Mouse (Mus musculus) forebrain, postnatal 0 days (tissue): ENCODE results near the gene Grid2. TPM values are rescaled to one million over a fixed set of nuclear protein-coding genes. Genes with fewer than 3 reads are reported as not detected.

Experiments
- ATAC-seq: fragments of 200-750 bp; cut with Nextera tagmentation; 2 replicates; pipeline ENCODE4 v1.8.0; 2017; ENCODE audit warnings: mild to moderate bottlenecking, moderate library complexity
- DNase-seq: peaks from one replicate; pipeline ENCODE4 v3.0.0-alpha.2; 2015
- H3K27ac ChIP-seq: fragments of 300-500 bp; sonication (generic); 2 replicates; pipeline ENCODE4 v1.5.1; 2014; ENCODE audit warnings: low read depth, mild to moderate bottlenecking, antibody characterized with exemption, low read length, moderate library complexity, mixed read lengths
- H3K27me3 ChIP-seq: fragments of 300-500 bp; sonication (generic); 2 replicates; pipeline ENCODE4 v1.6.1; 2014; ENCODE audit warnings: mild to moderate bottlenecking, low read length, mixed read lengths; ENCODE audit not compliant: insufficient read depth
- H3K36me3 ChIP-seq: fragments of 300-500 bp; sonication (generic); 2 replicates; pipeline ENCODE4 v1.6.1; 2014; ENCODE audit warnings: mild to moderate bottlenecking, moderate library complexity; ENCODE audit not compliant: insufficient read depth
- H3K4me1 ChIP-seq: fragments of 300-500 bp; sonication (generic); 2 replicates; pipeline ENCODE4 v1.6.1; 2014; ENCODE audit warnings: antibody characterized with exemption; ENCODE audit not compliant: insufficient read depth
- H3K4me2 ChIP-seq: fragments of 300-500 bp; sonication (generic); 2 replicates; pipeline ENCODE4 v1.6.1; 2014; ENCODE audit warnings: low read depth, mild to moderate bottlenecking, moderate library complexity
- H3K4me3 ChIP-seq: fragments of 300-500 bp; sonication (generic); 2 replicates; pipeline ENCODE4 v1.5.1; 2014; ENCODE audit warnings: low read depth, low read length, mixed read lengths
- H3K9ac ChIP-seq: fragments of 300-500 bp; sonication (generic); 2 replicates; pipeline ENCODE4 v1.6.1; 2014; ENCODE audit warnings: mild to moderate bottlenecking
- H3K9me3 ChIP-seq: fragments of 300-500 bp; sonication (generic); 2 replicates; pipeline ENCODE4 v1.6.1; 2016; ENCODE audit warnings: low read length
- CTCF ChIP-seq: sonication (generic); IDR thresholded peaks from 2 replicates; pipeline ENCODE4 v1.5.1; 2016; ENCODE audit warnings: antibody characterized with exemption, control low read depth, low read depth
- WGBS: fragments of 180-500 bp; shearing (Covaris S2); extraction: QIAGEN DNeasy Blood & Tissue Kit; methylation state at CpG from one replicate; pipeline ENCODE4 v1.1.7; 2014; 5-methylcytosine and 5-hydroxymethylcytosine counted together
- polyA plus RNA-seq: library from polyadenylated mRNA; unstranded; fragments of >200 nt; fragmentation: Nextera tagmentation; extraction: Ambion mirVana; gene quantifications from 2 replicates; pipeline ENCODE4 v1.2.1, GENCODE M21; 2015
- total RNA-seq: library from RNA; depleted of rRNA; stranded (reverse); fragments of >200 nt; gene quantifications from 2 replicates; pipeline ENCODE4 v1.2.3, GENCODE M21; 2014

Gene Grid2
- total and polyA plus RNA-seq, 2 experiments from 2014 or later, result 6.2 to 28.9 TPM

DNA sequence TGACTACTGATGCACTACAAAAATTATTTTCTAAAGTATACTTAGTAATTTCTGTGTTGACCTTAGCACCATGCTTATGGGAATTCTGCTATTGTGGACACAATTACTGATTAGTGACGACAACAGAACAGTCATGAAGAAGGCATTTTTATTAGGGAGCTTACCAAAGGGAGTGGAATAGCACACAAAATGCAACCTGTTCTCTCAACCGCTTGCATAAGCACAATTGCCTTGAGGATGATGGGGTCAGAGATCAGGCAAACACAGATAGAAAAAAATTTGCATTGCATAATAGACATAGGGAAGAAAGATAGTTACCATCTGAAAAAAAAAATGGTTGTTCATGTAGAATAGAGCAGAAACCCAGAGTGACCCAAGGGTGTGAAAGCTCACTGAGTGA, 790.4 kb downstream of the Grid2 start:
- no peak overlapping the region for H3K27ac ChIP-seq
- no peaks in the 10 kb centered on the region for H3K4me1 ChIP-seq
- H3K4me2 ChIP-seq, result no peak overlapping the region
- H3K9me3 ChIP-seq, result no peaks in the 10 kb centered on the region
- DNase-seq (no peak), ATAC-seq (no peak)
- no peak for TF ChIP-seq CTCF
- 85% methylated on average over 2 of the region's 2 CpGs for WGBS
- H3K36me3 ChIP-seq, result no peaks in the 10 kb centered on the region
- H3K9ac ChIP-seq, result no peak overlapping the region
- H3K27me3 ChIP-seq, result no peaks in the 10 kb centered on the region
- no peak overlapping the region for H3K4me3 ChIP-seq

DNA sequence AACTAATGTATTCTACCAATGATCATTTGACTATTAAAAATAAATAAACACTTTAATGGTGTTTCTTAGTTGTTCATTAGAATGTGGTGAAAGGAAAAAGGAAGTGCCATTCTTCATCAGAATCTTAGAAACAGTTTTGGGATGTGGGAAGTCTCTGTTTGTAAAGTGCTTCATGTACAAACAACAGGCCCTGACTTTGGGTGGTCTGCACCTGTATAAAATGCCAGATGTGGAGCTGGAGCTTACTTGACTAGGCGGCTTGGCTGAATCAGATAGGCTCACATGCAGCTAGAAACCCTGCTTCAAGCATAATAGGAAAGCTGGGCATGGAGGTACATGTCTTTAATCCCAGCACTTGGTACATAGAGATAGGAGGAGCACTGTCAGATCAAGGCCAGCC, 791.1 kb downstream of the Grid2 start:
- Histone ChIP-seq H3K4me2 (no peak overlapping the region), H3K9me3 (no peaks in the 10 kb centered on the region), H3K27me3 (no peaks in the 10 kb centered on the region), H3K4me1 (no peaks in the 10 kb centered on the region), H3K36me3 (no peaks in the 10 kb centered on the region), H3K9ac (no peak overlapping the region), H3K27ac (no peak overlapping the region), H3K4me3 (no peak overlapping the region)
- no peak for ATAC-seq
- DNase-seq, result no peak
- TF ChIP-seq CTCF, result no peak
- 93% methylated on average over 1 of the region's 1 CpGs for WGBS

DNA sequence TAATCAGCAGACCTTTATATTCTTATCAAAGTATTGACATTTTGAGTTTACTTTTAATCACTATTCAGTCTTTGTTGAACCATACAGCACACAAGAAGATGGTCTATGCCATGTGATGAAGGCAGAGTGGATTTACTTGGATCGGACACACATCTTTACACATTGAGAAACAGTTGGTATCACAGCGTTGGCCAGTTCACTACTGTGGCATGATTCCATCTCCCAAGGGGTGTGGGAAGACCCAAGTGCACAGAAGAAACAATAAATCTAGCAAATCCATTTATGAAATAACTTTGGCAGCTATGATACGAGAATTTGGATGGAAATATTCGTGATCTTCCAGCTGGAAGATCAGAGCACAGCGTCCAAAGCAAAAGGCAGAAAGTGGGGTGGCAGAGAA, 792.3 kb downstream of the Grid2 start:
- Histone ChIP-seq H3K9me3 (no peaks in the 10 kb centered on the region), H3K4me3 (no peak overlapping the region), H3K27ac (no peak overlapping the region), H3K4me2 (no peak overlapping the region), H3K9ac (no peak overlapping the region), H3K4me1 (no peaks in the 10 kb centered on the region), H3K27me3 (no peaks in the 10 kb centered on the region), H3K36me3 (no peaks in the 10 kb centered on the region)
- 63% methylated on average over 5 of the region's 5 CpGs for WGBS
- DNase-seq, result no peak
- ATAC-seq, result peak; percentile 76; the same call in 1 of the 2 replicates
- no peak for TF ChIP-seq CTCF

DNA sequence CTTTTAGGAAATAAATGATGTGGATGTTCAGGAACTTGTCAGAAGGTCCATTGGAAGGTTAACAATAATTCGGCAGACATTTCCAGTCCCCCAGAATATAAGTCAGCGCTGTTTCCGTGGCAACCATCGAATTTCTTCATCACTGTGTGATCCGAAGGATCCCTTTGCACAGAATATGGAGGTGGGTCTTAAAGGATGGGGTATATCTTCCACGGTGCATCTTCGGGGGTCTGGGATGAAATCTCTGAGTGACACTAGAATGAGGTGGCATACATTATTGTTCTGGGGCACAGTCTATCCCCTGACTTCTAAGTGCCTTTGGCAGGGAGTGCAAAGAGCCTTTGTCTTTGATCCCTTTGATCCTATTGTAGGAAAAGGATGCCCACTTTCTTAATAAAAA, 808.2 kb downstream of the Grid2 start:
- ATAC-seq, result peak; percentile 54
- 64% methylated on average over 7 of the region's 7 CpGs for WGBS

DNA sequence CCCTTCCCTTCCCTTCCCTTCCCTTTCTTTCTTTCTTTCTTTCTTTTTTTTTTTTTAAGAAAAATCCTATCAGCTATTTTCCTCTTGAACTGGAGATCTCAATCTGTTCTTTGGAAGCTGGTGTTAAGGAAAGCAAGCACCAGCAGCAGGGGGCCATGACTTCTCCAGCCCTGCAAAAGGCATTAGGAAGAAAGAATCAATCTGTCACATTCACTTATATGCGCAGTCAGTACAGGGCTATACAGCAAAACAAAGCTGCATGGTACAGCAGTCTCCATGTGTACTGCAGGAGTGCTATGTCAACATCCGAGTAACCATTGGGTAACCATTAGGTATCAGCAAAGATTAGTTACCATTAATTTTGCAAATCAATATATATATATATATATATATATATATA, 809.0 kb downstream of the Grid2 start:
- TF ChIP-seq CTCF, result no peak
- DNase-seq, result no peak
- ATAC-seq, result no peak
- H3K4me2 ChIP-seq, result no peak overlapping the region
- no peaks in the 10 kb centered on the region for H3K4me1 ChIP-seq
- no peaks in the 10 kb centered on the region for H3K27me3 ChIP-seq
- no peaks in the 10 kb centered on the region for H3K9me3 ChIP-seq
- no peak overlapping the region for H3K27ac ChIP-seq
- H3K4me3 ChIP-seq, result no peak overlapping the region
- WGBS, result 80% methylated on average over 2 of the region's 2 CpGs
- no peak overlapping the region for H3K9ac ChIP-seq
- no peaks in the 10 kb centered on the region for H3K36me3 ChIP-seq

More for the DNA sequence above, 808.2 kb downstream of the Grid2 start:
- H3K4me1 ChIP-seq, result no peaks in the 10 kb centered on the region
- H3K27me3 ChIP-seq, result no peaks in the 10 kb centered on the region
- no peaks in the 10 kb centered on the region for H3K36me3 ChIP-seq
- H3K9ac ChIP-seq, result no peak overlapping the region
- no peak overlapping the region for H3K4me3 ChIP-seq
- DNase-seq, result peak; percentile 44
- no peak overlapping the region for H3K27ac ChIP-seq
- H3K9me3 ChIP-seq, result no peaks in the 10 kb centered on the region
- H3K4me2 ChIP-seq, result no peak overlapping the region
- no peak for TF ChIP-seq CTCF

DNA sequence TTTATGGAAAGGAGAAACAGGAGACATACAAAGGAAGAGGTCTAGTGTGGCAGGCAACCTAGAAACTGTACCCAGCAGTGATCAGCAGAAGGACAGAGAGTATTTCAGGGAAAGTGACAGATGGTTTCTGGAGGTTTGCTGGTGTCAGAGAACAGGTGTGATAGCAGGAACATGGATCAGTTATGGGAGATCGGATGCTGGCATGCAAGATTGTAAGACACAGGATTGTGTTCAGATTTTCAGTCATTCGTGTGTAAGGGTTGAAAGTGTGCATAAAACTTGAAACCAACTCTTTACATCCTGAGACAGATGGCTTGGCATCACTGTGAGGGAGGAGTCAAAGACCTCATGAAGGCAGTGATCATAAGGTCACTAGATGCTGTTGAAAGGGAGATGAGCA, 817.7 kb downstream of the Grid2 start:
- H3K4me3 ChIP-seq, result no peak overlapping the region
- H3K4me2 ChIP-seq, result no peak overlapping the region
- no peak overlapping the region for H3K27ac ChIP-seq
- H3K27me3 ChIP-seq, result no peaks in the 10 kb centered on the region
- 85% methylated on average over 2 of the region's 2 CpGs for WGBS
- H3K4me1 ChIP-seq, result no peaks in the 10 kb centered on the region
- H3K36me3 ChIP-seq, result no peaks in the 10 kb centered on the region
- DNase-seq (no peak), ATAC-seq (no peak)
- H3K9ac ChIP-seq, result no peak overlapping the region
- no peaks in the 10 kb centered on the region for H3K9me3 ChIP-seq
- TF ChIP-seq CTCF, result no peak

DNA sequence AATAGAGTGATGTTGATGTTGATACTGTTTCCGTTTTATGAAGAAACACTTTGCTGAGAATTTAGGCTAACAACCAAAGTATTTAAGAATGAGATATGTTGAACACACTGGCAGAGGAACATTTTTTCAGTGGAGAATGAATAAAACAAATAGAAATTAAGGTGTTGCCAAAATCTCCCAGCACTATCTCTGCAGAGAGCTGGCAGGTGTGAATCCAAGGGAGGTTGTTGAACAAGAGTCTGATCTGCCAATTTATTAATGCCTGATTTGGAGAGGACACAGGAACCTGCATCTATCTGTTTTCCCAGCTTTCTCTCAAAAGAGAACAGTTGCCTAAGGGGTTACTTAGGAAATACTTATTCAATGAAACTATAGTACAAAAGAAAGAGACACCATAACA, 822.2 kb downstream of the Grid2 start:
- Histone ChIP-seq H3K4me3 (no peak overlapping the region), H3K9ac (no peak overlapping the region), H3K27ac (no peak overlapping the region), H3K9me3 (no peaks in the 10 kb centered on the region), H3K4me2 (no peak overlapping the region), H3K27me3 (no peaks in the 10 kb centered on the region), H3K4me1 (no peaks in the 10 kb centered on the region), H3K36me3 (no peaks in the 10 kb centered on the region)
- TF ChIP-seq CTCF, result no peak
- WGBS, result 83% methylated on average over 1 of the region's 1 CpGs
- ATAC-seq (no peak), DNase-seq (no peak)

DNA sequence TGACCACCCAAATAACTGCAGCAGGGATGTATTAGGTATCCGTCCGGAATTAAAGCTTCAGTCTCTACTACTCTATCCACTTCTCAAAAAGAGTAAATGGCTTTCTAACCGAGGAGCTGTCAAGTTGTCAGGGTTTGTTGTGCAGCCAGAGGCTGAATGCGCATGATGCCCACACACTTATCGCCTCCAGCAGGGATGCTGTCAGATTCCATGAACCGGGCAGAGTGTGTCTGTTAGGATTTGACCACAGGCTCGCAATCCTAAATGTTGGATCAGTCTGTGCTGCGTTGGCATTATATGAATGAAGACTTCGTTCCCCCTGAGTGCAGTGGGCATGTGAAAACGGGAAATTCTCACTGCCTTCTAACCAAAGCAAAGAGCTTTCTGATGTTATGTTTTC, 843.0 kb downstream of the Grid2 start:
- no peak for TF ChIP-seq CTCF
- H3K27ac ChIP-seq, result no peak overlapping the region
- no peaks in the 10 kb centered on the region for H3K9me3 ChIP-seq
- no peaks in the 10 kb centered on the region for H3K4me1 ChIP-seq
- peak overlapping the region; percentile 22; the same call in 1 of the 2 replicates for H3K9ac ChIP-seq
- no peaks in the 10 kb centered on the region for H3K27me3 ChIP-seq
- H3K4me2 ChIP-seq, result no peak overlapping the region
- 40% methylated on average over 10 of the region's 10 CpGs for WGBS
- no peaks in the 10 kb centered on the region for H3K36me3 ChIP-seq
- peak; percentile 27; the same call in 1 of the 2 replicates for ATAC-seq
- no peak for DNase-seq
- no peak overlapping the region for H3K4me3 ChIP-seq
